Mouse (Mus musculus) liver, embryonic 12.5 days (tissue): Measurements from ENCODE around the gene Tgfbrap1. TPM values are rescaled to one million over a fixed set of nuclear protein-coding genes. Genes with fewer than 3 reads are reported as not detected.

Experiments used
- ATAC-seq: fragments of 200-750 bp; cut with Nextera tagmentation; 2 replicates; pipeline ENCODE4 v1.8.0; 2017; ENCODE audit warnings: moderate number of reproducible peaks, mild to moderate bottlenecking, moderate library complexity
- H3K27ac ChIP-seq: fragments of 300-500 bp; sonication (generic); 2 replicates; pipeline ENCODE4 v1.5.1; 2016; ENCODE audit warnings: mild to moderate bottlenecking
- H3K27me3 ChIP-seq: fragments of 300-500 bp; sonication (generic); replicated peaks from 2 replicates; pipeline ENCODE4 v1.6.1; 2016; ENCODE audit warnings: mild to moderate bottlenecking, moderate library complexity
- H3K36me3 ChIP-seq: fragments of 300-500 bp; sonication (generic); 2 replicates; pipeline ENCODE4 v1.6.1; 2016; ENCODE audit warnings: mild to moderate bottlenecking, moderate library complexity
- H3K4me1 ChIP-seq: fragments of 300-500 bp; sonication (generic); 2 replicates; pipeline ENCODE4 v1.6.1; 2016
- H3K4me2 ChIP-seq: fragments of 300-500 bp; sonication (generic); 2 replicates; pipeline ENCODE4 v1.6.1; 2016; ENCODE audit warnings: mild to moderate bottlenecking, moderate library complexity
- H3K4me3 ChIP-seq: fragments of 300-500 bp; sonication (generic); 2 replicates; pipeline ENCODE4 v1.5.1; 2016; ENCODE audit warnings: mild to moderate bottlenecking, moderate library complexity
- H3K9ac ChIP-seq: fragments of 300-500 bp; sonication (generic); 2 replicates; pipeline ENCODE4 v1.6.1; 2016; ENCODE audit warnings: mild to moderate bottlenecking, moderate library complexity
- H3K9me3 ChIP-seq: fragments of 300-500 bp; sonication (generic); replicated peaks from 2 replicates; pipeline ENCODE4 v1.6.1; 2016; ENCODE audit warnings: mild to moderate bottlenecking, moderate library complexity
- WGBS: fragments of 180-500 bp; shearing (Covaris S2); methylation state at CpG from one replicate; pipeline ENCODE4 v1.1.7; 2016; ENCODE audit not compliant: insufficient replicate concordance; 5-methylcytosine and 5-hydroxymethylcytosine counted together
- polyA plus RNA-seq: library from polyadenylated mRNA; unstranded; fragments of >200 nt; fragmentation: Nextera tagmentation; extraction: Ambion mirVana; gene quantifications from 2 replicates; pipeline ENCODE4 v1.2.1, GENCODE M21; 2016

Tgfbrap1 gene
- 6.1 and 6.7 TPM in 2 replicates for polyA plus RNA-seq

DNA sequence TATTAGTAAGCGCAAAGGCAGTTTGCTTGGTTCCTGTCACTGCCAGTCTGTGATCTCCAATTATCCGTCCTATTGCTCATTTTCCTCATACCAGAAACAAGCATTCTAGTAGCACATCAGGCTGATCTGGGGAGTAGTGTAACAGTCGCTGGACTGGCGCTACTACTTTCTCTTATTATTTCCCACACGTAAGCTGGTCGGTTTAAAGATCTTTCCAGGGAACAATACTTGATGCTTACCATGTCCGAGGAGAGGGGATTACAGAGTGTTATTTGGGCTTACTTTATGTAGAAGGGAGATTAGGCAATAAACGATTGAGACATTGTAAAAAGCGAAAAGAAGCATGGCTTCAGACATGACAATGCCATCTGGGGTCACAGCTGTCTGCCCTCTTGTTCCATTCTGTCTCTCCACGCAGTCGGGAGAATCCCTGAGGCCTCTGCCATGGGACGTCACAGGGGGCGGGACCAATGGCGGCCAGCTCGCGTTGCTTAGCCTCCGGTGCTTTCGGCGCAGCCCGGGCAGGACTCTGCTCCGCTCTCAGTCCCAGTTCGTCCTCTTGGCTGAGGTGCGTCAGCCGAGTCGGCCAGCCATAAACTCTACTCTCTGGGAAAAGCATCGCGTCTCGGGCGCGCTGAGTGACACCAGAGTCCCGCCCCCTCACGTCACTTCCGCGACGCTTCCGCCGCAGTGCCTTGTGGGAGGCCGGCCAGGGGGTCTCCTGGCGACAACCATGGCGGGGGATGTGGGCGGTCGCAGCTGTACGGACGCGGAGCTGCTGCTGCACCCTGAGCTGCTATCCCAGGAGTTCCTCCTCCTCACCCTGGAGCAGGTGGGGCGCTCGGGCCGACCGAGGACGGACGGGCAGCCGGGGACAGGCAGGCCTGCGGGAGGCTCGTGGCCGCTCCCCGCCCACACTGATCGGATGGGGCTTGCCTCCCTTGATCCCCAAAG, at the start of gene Tgfbrap1, which contains the start of gene AI597479:
Tgfbrap1 (minus strand) TSS at position 607 of the 954 bp plus-strand sequence.
AI597479 (plus strand) TSS at position 680 of the 954 bp plus-strand sequence.
- ATAC-seq = peak; percentile 93
- peaks cover 24% of the 10 kb centered on the region for H3K4me1 ChIP-seq
- peaks cover 17% of the 10 kb centered on the region for H3K36me3 ChIP-seq
- H3K27me3 ChIP-seq = no peaks in the 10 kb centered on the region
- WGBS = under 1% methylated on average over 57 of the region's 57 CpGs
- peak within 1 kb of the TSS; percentile 99 for H3K27ac ChIP-seq
- no peaks in the 10 kb centered on the region for H3K9me3 ChIP-seq
- H3K4me3 ChIP-seq = peak within 1 kb of the TSS; percentile 94
- H3K4me2 ChIP-seq = peak within 1 kb of the TSS; percentile 88
- H3K9ac ChIP-seq = peak within 1 kb of the TSS; percentile 86

DNA sequence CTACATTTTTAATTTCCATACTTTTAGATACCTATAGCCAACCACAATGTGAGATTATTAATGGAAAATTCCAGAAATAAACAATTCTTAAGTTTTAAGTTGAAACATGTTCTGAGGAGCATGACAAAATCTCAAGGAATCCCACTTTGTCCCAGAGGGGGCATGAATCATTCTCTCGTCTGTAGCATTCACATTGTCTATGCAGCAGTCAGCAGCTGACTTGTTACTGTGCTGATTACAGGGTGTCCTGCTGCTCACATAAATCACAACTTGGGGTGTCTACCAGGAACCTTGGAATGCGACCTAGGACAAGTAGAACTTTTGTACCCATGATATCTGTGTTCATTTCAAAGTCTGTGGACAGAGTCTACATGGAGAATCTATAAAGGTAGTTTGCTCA, 49.0 kb upstream of the Tgfbrap1 start:
- H3K36me3 ChIP-seq = no peaks in the 10 kb centered on the region
- no peak overlapping the region for H3K9ac ChIP-seq
- H3K27me3 ChIP-seq = no peaks in the 10 kb centered on the region
- WGBS = 47% methylated on average over 2 of the region's 2 CpGs
- no peak for ATAC-seq
- no peak overlapping the region for H3K4me2 ChIP-seq
- H3K27ac ChIP-seq = no peak overlapping the region
- no peak overlapping the region for H3K4me3 ChIP-seq
- H3K4me1 ChIP-seq = no peaks in the 10 kb centered on the region
- no peaks in the 10 kb centered on the region for H3K9me3 ChIP-seq

DNA sequence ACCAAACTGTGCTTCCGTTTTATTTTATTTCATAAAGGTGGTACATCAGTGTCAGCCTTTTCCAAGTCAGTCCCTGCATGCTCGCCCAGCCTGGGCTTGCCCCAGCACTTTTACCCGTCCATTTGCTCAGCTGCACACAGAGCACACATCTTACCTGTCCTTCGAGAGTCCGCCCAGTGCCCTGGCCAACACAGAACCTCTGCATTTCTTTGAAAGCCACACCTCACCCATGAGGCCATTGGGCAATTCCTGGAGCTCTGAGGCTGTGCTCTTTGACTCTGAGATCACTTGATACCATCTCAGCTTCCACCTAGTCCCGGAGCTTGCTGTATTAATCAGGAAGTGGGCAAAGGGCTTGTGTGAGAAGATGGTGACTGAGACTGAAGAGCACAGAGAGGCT, 47.0 kb upstream of the Tgfbrap1 start:
- ATAC-seq = no peak
- WGBS = 62% methylated on average over 6 of the region's 6 CpGs
- Histone ChIP-seq H3K9me3 (no peaks in the 10 kb centered on the region), H3K36me3 (no peaks in the 10 kb centered on the region), H3K4me2 (no peak overlapping the region), H3K4me1 (no peaks in the 10 kb centered on the region), H3K9ac (no peak overlapping the region), H3K27ac (no peak overlapping the region), H3K4me3 (no peak overlapping the region), H3K27me3 (no peaks in the 10 kb centered on the region)

DNA sequence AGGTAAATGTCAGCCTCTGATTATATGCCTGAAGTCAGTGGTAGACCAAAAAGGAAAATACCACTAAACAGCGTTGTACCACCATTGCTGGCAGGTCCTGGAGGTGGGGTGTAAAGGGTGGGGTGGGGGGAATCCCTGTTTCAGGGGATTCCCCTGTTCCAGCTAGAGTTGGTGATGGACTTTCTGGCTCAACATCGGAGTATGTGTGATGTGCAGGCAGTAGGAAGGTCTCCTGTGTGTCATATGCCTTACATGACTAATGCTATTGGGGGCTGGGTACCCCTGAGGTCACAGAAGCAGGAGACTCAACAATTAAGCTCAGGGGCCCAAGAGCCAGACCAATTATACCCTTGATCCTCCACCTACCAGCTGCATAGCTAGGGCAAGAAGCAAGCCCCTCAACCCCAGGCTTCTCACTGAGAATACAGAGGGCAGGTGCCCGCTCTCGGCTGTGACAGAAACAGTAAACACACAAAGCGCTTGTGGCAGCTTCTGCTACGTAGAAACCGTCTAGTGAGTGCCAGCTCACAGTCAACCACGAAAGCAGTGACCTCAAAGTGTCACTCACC, 46.0 kb upstream of the Tgfbrap1 start:
- Histone ChIP-seq H3K9ac (no peak overlapping the region), H3K36me3 (no peaks in the 10 kb centered on the region), H3K9me3 (no peaks in the 10 kb centered on the region), H3K4me2 (no peak overlapping the region), H3K27me3 (no peaks in the 10 kb centered on the region), H3K27ac (no peak overlapping the region), H3K4me3 (no peak overlapping the region), H3K4me1 (no peaks in the 10 kb centered on the region)
- ATAC-seq = no peak
- 76% methylated on average over 8 of the region's 8 CpGs for WGBS

DNA sequence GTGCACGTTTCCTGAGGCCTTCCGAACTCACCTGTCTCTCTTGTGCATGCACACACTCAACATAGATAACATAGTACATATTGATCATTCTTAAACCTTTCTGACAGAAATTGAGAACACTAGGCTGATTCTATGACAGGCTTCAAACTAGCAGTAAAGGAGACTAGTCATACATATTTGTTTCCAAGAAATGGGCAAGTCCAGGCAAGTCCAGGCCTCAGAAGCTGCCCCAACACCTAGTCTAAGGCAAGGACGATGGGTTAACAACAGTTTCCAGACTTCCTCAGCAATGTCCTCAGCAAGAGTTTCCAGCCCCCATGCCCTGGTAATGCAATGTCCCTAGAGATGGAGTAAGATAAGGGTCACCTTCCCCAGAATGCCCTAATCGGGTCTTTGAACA, 45.4 kb upstream of the Tgfbrap1 start:
- Histone ChIP-seq H3K4me1 (no peaks in the 10 kb centered on the region), H3K36me3 (no peaks in the 10 kb centered on the region), H3K4me3 (no peak overlapping the region), H3K27me3 (no peaks in the 10 kb centered on the region), H3K9me3 (no peaks in the 10 kb centered on the region), H3K9ac (no peak overlapping the region), H3K4me2 (no peak overlapping the region), H3K27ac (no peak overlapping the region)
- WGBS = 74% methylated on average over 4 of the region's 4 CpGs
- ATAC-seq = no peak

DNA sequence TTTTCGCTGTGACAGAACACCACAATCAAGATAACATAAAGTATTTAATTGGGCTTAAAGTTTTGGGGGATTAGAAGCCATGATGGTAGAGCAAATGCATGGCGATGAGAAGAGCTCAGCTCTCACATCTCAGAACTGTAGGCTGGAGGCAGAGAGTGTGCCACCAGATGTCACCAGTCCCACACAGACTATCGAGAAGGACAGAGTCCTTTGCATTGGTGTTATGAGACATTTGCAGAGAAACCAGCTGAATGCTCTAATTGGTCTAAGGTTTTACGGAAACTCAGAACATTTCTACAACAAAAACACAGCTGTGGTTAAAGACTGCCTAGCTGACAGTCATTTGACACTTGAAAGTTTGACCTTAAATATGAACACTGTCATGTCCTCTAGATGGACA, 44.8 kb upstream of the Tgfbrap1 start:
- no peak overlapping the region for H3K4me3 ChIP-seq
- no peak overlapping the region for H3K27ac ChIP-seq
- H3K9me3 ChIP-seq = no peaks in the 10 kb centered on the region
- no peaks in the 10 kb centered on the region for H3K4me1 ChIP-seq
- no peak overlapping the region for H3K9ac ChIP-seq
- 69% methylated on average over 4 of the region's 4 CpGs for WGBS
- no peaks in the 10 kb centered on the region for H3K27me3 ChIP-seq
- no peak overlapping the region for H3K4me2 ChIP-seq
- ATAC-seq = no peak
- no peaks in the 10 kb centered on the region for H3K36me3 ChIP-seq

DNA sequence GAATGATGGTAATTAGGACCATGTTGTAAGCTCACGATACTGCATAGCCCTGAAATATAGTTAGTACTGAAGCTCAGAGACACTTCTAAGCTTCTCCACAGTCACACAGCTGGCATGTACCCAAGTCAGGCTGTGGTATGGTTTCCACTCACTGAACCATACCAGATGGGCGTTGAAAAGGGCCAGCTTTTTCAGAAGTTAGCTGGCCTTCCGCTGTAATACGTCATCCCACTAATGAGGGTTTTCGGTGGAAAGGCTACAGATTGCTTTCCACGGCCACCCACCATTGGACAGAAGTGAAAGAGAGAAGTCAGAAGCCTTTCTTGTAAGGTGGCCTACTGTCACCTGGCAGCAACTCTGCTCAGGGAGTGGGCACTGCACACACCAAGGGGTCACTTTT, 44.4 kb upstream of the Tgfbrap1 start:
- Histone ChIP-seq H3K27ac (no peak overlapping the region), H3K27me3 (no peaks in the 10 kb centered on the region), H3K9me3 (no peaks in the 10 kb centered on the region), H3K36me3 (no peaks in the 10 kb centered on the region), H3K4me2 (no peak overlapping the region), H3K4me1 (no peaks in the 10 kb centered on the region), H3K4me3 (no peak overlapping the region), H3K9ac (no peak overlapping the region)
- ATAC-seq = no peak
- 79% methylated on average over 6 of the region's 6 CpGs for WGBS

DNA sequence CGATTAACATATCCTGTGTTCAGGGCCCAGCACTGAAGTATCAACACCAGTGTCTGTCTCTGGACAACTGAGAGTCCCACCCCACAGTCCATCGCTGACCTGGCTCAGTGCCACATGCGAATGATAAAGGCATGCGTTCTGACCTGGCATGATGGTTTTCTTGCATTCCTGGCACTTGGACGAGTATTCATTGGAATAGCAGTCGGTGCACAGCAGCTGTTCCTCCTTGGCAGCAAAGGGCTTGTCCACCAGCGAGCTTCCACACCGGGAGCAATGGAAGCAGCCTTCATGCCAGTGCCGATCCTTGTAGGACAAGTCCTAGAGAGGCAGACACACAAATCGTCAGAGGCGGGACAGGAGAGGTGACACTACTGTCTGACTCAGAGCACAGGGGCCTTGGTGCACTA, 43.1 kb upstream of the Tgfbrap1 start:
- ATAC-seq = no peak
- no peaks in the 10 kb centered on the region for H3K36me3 ChIP-seq
- H3K27me3 ChIP-seq = no peaks in the 10 kb centered on the region
- H3K27ac ChIP-seq = no peak overlapping the region
- no peaks in the 10 kb centered on the region for H3K4me1 ChIP-seq
- H3K9ac ChIP-seq = no peak overlapping the region
- no peak overlapping the region for H3K4me3 ChIP-seq
- WGBS = 68% methylated on average over 11 of the region's 11 CpGs
- H3K9me3 ChIP-seq = no peaks in the 10 kb centered on the region
- no peak overlapping the region for H3K4me2 ChIP-seq

DNA sequence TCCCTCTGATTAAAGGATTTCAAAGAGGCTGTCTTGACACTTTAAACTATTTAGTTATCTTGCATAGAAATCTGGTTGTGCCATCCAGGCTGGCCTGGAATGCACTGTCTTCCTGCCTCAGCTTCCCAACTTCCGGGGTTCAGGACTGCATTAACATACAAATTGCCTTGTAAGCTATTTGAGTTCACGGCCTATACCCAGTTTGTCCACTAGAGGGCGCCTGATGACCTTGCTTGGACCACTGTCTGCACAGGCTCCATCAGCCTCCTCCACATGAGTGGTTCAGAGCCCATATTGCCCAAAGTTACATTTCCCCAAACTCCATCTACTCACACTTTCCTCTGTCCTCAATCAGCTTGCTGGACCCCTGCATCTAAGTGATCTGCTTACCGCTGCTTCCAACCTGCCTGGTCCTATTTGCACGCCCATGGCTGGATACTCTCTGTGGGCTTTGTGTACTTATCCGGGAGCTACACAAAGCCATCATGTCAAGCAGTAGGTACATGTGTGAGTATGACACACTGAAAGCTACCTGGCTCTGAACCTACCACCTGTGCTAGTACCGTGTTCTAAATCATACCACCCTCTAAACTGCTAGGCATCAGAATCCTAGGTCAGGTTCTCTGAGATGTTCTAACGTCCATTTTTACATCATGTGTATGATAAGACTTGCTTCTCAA, 41.3 kb upstream of the Tgfbrap1 start:
- Histone ChIP-seq H3K27me3 (no peaks in the 10 kb centered on the region), H3K4me3 (no peak overlapping the region), H3K9me3 (no peaks in the 10 kb centered on the region), H3K4me2 (no peak overlapping the region), H3K27ac (no peak overlapping the region), H3K4me1 (no peaks in the 10 kb centered on the region), H3K36me3 (no peaks in the 10 kb centered on the region), H3K9ac (no peak overlapping the region)
- 45% methylated on average over 8 of the region's 8 CpGs for WGBS
- peak; percentile 52 for ATAC-seq

DNA sequence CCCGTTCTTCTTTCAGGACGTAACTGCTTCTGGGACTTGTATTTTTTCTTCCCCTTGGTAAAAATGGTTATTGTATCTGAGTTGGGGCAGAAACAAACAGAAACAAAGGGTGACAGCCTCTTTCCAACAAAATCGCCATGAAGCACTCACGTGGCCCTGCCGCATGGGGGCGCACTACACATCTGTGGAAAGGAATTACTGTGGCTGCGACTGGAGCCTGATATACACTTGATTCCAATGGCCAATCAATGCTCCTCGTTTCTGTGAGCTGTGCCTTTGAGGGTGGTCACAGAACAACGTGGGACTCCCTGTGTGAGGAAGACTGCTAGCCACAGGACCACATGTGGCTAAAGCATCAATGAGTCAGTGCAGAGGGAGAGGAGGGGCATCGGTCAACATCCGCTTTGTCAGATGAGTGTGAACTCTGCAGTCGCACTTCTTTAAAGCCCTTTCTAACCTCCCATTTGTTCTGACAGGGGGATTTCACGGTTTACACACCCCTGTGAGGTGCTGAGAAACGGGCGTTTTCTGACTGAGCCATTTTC, 39.9 kb upstream of the Tgfbrap1 start:
- no peaks in the 10 kb centered on the region for H3K27me3 ChIP-seq
- no peak overlapping the region for H3K27ac ChIP-seq
- no peak for ATAC-seq
- no peak overlapping the region for H3K4me2 ChIP-seq
- H3K9me3 ChIP-seq = no peaks in the 10 kb centered on the region
- H3K36me3 ChIP-seq = no peaks in the 10 kb centered on the region
- H3K4me3 ChIP-seq = no peak overlapping the region
- WGBS = 55% methylated on average over 15 of the region's 15 CpGs
- H3K4me1 ChIP-seq = no peaks in the 10 kb centered on the region
- H3K9ac ChIP-seq = no peak overlapping the region

DNA sequence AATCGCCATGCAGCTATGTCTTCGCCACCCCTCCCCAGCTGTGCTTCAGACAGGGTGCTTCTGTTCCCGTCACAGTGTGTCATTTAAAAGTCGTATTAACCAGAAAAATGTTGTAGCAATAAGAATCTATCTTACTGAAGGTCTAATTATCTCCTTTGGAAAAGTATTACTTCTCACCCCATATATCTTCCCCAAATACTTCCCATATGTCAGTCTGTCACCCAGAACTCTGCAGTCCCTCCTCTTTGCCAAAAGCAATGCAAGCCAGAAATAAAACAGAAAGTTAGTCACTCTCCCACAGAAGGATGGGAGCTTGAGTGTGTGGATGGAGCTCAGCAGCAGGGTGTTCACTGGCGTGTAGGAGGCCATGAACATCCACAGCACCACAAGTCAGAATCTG, 38.9 kb upstream of the Tgfbrap1 start:
- no peak for ATAC-seq
- H3K36me3 ChIP-seq = no peaks in the 10 kb centered on the region
- H3K27me3 ChIP-seq = no peaks in the 10 kb centered on the region
- no peak overlapping the region for H3K27ac ChIP-seq
- H3K4me3 ChIP-seq = no peak overlapping the region
- no peak overlapping the region for H3K9ac ChIP-seq
- WGBS = 74% methylated on average over 5 of the region's 5 CpGs
- no peak overlapping the region for H3K4me2 ChIP-seq
- no peaks in the 10 kb centered on the region for H3K4me1 ChIP-seq
- no peaks in the 10 kb centered on the region for H3K9me3 ChIP-seq
